Mouse (Mus musculus) gastrocnemius, adult 8-10 months (tissue): ENCODE data around the gene Mup19. TPM values are rescaled to one million over a fixed set of nuclear protein-coding genes. Genes with fewer than 3 reads are reported as not detected.
"Not testable (repeated sequence)": the region's sequence is repeated elsewhere in the genome, so short reads cannot be mapped to it uniquely, and the experiment has no call there.

Experiments
- DNase-seq, 2 experiments: peaks; one replicate each; pipeline ENCODE4 v3.0.0; 2022; ENCODE audit warnings: low spot score in 2 of 2
- total RNA-seq, 4 experiments: library from RNA; stranded (reverse); gene quantifications; 2 replicates each; pipeline ENCODE4 v1.2.4; 2022

The Mup19 gene
- 1 to 10 TPM in 1 of 4 experiments, not detected in 3; 3.3 TPM for total RNA-seq

DNA sequence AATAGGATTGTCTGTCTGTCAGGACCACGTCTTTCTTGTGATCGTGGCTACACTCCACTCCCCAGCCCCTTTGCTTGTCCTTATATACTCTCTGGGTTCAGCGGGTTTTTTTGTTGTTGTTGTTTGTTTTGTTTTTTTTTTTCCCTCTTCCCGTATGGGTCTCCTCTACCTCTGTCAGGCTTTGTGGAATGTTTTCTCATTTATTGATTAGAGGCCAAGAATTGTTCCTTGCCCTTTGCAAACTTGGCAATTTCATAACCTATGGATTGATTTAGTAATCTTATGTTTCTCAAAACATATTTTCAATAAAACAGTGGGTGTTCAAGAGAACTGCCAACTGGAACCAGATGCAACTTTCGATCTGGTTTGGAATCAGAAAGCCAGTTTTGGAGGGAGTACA lies at the start of gene Mup19:
TSS of gene Mup19 (minus strand) at position 101 of the 400 bp plus-strand sequence.
- not testable (repeated sequence) for DNase-seq

DNA sequence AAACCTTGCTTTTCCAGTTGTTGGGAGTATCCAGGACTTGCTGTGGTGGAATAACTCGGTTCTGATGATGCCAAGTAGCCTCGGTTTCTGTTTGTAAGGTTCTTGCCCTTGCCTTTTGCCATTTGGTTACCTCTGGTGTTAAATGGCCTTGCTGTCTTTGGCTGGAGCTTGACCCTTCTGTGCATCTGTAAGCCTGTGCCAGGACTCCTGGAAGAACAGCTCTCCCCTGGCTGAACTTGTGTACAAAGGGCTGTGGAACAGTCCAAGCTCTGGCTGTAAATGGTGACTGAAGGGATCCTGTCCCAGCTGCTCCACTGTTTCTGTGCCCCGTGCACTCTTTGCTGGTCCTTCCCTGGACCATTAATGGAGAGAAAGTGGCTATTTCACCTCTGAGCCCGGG lies 47.1 kb upstream of the Mup19 start:
- DNase-seq, result no peak

DNA sequence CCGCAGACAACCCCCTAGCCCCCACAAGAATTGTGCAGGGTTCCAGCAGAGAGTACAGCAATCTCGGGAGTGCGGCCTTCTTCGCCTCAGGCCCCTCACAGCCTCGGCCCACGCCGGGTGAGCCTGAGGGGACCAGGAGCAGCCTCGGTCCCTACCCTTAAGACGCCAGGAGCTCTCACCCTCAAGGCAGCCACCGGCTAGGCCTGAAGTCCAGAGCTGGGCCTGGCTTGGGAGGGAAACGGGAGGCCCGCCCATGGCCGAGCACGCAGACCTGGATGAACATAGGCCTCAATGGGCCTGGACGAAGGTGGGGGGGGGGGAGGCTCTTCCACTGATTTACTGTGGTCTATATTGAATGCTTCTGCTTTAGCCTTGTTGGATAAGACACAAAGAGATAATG lies 41.1 kb upstream of the Mup19 start:
- DNase-seq, result no peak

DNA sequence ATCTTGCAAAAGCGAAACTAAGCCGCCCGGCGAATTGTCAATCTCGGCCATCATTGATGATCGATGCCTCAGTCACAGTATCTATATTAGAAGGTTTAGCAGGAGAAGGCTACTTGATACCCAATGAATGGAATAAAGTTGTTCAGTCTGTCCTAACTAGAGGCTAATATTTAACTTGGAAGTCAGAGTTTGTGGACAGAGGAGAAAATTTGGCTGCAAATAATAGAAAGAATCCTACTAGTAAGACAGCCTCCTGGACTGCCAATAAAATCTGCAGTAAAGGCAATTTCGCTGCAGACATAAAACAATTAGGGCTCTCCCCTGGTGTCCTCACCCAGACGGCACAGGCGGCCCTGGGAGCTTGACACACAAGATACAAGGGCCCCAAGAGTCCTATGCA lies 40.5 kb upstream of the Mup19 start:
- not testable (repeated sequence) for DNase-seq

DNA sequence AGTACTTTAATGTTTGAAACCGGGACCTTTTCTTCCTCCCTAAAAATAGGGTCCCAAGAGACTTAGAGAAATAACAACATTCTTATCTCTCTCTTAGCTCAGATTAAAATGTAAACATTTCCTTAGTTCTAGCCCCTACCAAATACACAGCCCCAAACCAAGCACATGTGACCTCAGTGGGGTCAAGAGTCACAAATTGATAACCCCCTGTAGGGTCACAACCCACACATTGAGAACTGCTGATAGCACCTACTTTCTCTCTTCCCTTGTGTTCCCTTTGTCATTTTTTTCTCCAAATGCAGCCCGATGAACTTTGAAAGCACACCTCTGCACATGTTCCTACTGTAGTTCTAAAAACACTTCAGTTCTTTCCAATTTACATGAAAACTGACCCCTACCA lies 33.5 kb upstream of the Mup19 start:
- no peak for DNase-seq

DNA sequence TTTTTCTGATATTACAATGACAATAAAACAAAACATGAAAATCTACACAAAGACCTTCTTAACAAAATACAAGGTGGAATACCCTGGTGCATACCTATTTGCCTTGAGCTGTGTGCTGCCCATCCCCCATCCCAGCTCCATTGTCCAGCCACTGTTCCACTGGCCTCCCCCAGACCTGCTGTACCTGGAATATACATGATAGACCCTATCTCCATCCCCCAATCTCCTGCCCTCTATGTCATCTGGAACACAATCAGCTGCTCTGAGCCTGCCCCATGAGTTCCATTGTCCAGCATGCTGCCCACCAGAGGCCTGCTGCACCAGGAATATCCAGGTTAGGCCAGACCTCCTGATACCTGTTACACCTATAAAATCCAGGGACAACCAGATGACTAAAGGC lies 31.4 kb upstream of the Mup19 start:
- DNase-seq, result no peak

DNA sequence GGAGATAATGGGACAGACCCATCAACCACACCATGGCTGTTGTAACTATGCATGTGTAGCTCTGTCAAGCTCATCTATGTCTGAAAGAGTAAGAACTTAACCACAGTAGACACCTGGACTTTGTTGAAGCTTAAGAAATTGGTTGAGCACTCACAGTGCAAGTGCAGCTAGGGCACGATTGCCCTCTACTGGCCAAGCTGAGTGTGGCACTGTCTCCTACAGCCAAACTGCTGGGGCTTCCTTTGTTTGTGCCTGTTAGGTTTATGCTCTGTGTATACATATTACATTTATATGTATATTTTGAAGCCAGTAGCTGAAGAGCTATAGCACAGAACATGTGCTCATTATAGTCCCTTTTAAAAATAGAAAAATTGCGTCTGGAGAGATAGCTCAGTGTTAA lies 29.1 kb upstream of the Mup19 start:
- not testable (repeated sequence) for DNase-seq

DNA sequence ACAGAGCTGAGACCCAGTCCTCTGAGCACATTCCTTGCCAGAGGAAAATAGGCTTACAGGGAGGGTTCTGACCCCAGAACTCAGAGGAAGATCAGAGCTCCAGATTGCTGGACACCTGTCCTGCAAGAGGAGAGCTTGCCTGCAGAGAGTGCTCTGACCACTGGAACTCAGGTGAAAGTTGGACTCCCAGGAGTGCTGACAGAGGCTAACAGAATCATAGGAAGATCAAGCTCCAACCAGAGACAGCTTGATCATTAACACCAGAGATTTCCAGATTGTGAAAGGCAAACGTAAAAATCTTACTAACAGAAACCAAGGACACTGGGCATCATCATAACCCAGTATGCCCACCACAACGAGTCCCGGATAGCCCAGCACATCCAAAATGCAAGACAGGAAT lies 26.9 kb upstream of the Mup19 start:
- not testable (repeated sequence) for DNase-seq

DNA sequence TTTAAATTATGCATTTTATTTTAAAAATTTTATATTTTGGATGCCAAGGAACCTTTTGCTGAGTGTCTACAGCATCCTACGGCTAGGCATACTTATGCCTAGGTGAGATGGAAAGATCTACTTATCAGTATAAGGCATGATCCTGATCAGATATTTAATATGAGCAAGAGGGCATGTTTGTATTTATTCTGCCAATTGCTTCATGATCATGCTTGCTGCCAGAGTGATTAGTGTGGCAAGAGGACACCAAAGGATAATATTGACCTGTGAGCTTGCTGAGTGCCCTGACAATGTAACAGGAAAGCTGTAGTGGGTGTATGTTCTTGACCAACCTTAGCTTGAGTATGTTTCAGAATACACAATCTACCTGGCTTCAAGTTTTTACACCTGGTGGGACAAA lies 7.6 kb upstream of the Mup19 start:
- DNase-seq, result not testable (repeated sequence)

DNA sequence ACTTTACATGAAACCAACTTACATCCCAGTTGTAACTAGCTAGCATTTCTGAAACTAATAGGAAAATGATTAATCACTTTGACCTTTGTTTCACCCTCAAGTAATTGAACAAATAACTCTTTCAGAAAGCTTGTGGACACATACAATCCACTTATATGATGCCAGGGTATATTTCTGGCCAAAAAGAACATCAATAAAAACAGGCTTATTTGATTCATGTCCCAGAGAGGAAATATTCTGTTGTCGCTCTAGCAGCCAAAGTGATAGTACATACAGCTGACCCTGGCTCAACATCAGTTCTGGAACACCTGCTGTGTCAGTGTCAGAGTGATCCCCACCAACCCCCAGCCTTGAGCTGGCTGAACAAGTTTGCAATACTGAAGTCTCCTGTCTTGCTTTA lies 2.2 kb upstream of the Mup19 start:
- DNase-seq, result not testable (repeated sequence)

Other genes starting within 250 kb of the Mup19 start
- not detected for gene Mup17, start 186.4 kb downstream of the Mup19 start, total RNA-seq
- gene Mup18, start 108.1 kb downstream of the Mup19 start, total RNA-seq, result under 1 TPM in 2 of 4 experiments, not detected in 2; 0.46 to 0.65 TPM
- not detected for gene Mup5, start 53.0 kb upstream of the Mup19 start, total RNA-seq